Mouse (Mus musculus) T-helper 17 cell (primary cell): ENCODE measurements around the gene Slain2.

Experiments used
- in situ Hi-C, 2 experiments: fragments of 300-600 bp; cut with MboI, MseI; formaldehyde crosslinking; loops; 1 replicate in 1 of 2; 2 replicates in 1 of 2; pipeline ENCODE4 v1.15.1; 2025; ENCODE audit warnings: high pct_unique_total_duplicates in 2 of 2

Gene Slain2

DNA sequence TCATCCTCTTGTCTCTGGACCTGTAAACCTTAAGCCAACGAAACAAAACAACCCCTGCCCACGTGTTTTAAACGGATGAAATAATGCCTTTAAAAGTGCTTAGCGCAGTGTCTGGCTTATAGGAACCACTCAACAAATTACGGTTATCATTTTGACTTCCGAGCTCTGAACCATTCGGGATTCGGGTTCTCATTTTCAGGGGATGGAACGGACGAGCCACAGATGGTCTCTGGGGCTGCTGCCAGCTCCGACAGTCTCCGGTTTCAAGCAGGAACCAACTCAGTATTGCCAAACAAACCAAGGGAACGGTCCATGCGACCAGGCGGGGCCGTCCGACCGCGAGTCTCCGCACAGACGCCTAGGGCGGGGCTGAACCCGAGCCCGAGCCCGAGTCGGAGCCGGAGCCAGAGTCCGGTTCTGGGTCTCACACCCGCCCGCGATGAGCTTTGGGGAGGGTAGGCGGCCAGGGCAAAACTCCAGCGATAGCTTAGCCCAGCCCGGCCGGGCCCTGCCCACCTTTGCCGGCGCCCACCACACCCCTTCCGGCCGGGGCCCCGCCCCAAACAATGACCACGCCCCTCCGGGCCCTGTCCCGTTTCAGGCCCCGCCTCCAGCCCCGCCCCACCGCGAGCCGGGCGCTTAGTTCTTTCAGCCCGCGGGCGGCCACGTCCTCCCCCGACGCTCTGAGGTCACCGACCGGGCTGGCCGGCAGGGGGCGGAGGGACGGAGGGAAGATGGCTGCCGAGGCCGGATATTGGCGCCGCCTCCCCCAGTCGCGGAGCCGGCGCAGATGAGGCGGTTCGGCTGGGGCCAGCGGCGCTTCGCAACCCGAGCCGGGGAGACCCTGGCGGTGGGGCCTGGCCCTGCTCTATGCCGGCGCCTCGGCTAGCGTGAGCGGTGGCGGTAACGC, at the start of gene Slain2:
Gene Slain2 (plus strand): TSS at position 657 of the 910 bp plus-strand sequence.
- in situ Hi-C loops: no loop called here

DNA sequence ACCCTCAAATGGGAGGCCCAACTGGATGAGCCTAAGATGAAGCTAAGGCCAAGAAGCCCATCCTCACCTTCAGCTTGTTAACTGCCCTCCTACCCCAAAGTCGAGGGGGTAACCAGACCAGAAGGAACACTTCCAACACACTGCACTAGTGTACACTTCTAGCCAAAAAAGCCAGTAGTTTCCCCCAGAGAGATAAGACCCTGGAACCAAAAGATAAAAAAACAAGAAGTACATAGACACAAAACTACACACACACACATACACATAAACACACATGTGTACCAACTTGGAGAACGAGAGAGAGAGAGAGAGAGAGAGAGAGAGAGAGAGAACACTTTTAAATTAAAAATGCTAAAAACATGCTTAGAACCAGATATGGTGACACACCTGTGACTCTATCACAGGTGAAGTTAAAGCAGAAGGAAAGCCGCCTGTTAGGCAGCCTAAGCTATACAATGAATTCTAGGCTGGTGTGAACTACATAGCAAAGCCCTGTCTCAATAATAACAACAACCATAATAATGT, 49.4 kb upstream of the Slain2 start:
- in situ Hi-C loops: loop anchor here in 1 of 2 experiments (5.0 kb wide), 1 partner anchor 612 kb away; no protein-coding TSS in a partner anchor

DNA sequence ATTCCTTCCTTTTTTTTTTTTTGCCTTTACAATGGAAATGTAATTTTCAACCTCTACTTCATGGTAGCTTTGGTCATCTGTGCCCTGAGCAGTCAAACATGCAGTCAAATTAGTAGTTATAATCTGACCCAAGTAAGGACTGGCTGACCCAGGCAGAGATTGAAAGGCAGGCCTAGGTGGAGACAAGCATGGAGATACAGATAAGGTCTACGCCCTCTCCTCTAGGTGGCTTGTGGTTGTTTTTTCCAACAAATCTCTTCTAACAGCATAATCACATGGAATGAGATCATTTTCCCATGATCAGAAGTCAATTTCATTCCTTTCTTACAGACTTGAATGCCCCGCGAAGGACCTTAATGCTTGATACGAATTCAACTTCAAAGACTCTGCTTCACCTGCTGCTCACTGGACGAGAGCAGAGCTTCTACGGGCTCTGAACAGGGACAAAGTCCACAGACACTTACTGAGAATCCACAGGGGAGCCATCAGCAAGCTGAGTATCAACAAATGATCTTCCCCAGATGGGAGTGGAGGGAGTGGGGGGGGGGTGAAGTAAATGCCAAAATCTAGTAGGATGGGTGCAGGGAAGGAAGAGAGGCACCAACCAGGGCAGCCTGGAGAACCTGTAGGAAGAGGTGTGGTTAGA, 47.7 kb upstream of the Slain2 start:
- in situ Hi-C loops: loop anchor here in 1 of 2 experiments (5.0 kb wide), 1 partner anchor 614 kb away; no protein-coding TSS in a partner anchor

DNA sequence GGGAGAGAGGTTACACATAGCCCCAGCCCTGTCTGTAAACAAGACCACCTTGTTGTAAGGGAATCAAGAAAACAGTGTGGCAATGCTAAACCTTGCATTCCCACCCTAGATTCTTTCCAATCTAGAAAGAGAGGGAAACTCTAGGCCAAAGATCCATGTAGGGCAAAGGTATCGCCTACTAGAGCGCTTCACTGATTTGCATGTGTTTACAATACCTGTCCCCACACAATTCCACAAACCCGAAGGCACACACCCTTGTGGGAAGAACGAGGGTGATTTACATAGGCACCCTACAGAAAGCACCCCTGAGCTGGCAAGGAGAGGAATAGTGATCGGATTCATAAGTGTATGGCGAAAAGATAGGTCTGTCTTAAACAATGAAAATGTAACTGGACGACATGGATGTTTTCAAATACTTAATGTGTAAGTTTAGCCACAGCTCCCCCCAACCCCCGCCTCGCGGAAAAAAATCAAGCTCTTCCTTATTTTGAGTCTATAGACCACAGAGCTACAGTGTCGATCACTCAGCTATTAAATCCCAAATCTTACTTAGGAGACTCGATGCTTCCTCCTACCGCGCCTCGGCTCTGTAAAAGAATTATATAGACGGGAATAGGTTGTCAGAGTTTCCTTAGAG, 47.0 kb upstream of the Slain2 start:
- in situ Hi-C loops: loop anchor here in 1 of 2 experiments (5.0 kb wide), 1 partner anchor 615 kb away; no protein-coding TSS in a partner anchor

DNA sequence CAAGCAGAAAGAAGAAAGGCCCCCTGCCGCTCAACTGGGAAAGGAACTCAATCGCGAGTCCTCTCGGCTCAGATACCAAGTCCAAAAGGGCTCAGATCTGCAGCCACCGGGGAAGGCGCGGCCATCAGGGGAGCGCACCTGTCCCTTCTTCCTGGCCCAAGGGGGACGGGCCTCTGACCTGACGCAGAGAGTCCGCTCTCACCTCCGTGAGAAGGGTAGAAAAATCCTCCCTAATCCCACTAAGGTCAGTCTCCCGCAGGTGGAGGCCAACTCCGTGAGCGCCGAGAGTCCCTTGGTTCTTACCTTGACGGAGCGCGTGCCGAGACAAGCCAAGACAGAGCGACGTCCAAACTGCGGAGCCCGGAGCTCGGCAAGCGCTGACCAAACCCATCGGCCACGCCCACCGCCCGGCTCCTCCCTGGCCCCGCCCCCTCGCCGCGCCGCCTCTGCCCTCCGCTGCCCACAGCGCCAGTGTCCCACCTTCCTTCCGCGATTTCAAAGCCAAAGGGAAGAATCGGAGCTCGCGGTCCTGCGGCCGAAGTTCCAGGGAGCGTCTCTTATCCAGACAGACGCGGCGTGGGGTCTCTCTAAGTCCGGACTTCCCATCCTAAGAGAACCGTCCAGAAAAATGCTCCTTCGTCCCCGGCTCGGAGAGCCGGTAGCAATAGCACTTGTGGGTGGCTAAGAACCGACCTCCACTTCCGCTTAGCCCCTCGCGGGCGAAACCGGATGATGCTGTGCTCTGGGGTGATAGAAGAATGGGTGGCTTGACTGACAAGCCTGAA, 45.8 kb upstream of the Slain2 start, which contains the start of gene Tec:
Gene Tec (minus strand): TSS at position 393 of the 785 bp plus-strand sequence.
- in situ Hi-C loops: loop anchor here in 1 of 2 experiments (5.0 kb wide), 1 partner anchor 616 kb away; no protein-coding TSS in a partner anchor

DNA sequence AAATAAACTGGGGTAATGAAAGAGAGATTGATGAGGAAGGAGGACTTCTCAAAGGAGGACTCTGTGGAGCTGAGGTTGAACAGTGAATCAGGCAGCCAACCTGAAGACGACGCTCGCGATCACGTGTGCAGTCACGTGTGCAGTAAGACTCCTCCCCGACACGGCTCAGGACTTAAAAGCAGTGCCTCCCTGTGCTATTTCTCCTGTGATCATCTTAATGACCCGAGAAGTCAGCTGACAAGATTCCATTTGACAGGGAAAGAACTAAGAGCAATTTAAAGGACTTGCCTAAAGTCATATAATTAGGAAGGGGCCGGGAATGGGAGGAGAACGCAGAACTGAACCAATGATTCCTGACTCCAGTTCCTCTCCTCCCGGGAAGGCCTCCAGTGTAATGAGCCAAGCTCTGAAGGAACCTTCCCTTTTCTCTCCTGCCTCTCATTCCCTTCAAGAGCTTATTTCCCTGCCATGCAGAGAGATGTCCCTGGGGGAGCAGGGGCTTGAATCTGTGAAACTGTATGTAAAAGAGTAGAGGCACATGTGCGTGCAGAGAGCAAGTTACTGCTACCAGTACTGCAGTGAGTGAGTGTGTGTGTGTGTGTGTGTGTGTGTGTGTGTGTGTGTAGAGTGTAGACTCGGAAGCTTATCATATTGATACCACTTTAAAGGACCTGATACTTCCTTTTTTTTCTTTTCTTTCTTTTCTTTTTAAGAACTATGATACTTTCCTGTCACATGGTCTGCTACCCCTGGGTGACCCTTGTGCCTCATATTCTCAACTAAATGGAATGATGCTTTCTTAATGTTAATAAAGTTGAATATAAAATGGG, 44.1 kb upstream of the Slain2 start:
- in situ Hi-C loops: loop anchor here in 1 of 2 experiments (5.0 kb wide), 1 partner anchor 618 kb away; no protein-coding TSS in a partner anchor

DNA sequence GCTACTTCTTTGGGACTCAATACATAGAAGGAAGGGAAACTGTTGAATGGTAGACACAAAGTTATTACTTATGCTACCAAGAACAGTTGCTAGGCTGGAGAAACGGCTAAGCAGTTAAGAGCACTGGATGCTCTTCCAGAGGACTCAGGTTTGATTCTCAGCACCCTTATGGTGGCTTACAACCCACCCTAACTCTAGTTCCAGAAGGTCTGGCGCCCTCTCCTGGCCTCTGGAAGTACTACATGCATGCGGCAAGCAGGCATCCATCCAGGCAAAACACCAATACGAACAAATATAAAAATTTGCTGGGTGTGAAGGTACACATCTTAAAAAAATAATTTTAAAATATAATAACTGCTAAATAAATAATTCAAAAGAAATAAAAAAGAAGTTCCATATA, 43.0 kb upstream of the Slain2 start:
- in situ Hi-C loops: no loop called here

DNA sequence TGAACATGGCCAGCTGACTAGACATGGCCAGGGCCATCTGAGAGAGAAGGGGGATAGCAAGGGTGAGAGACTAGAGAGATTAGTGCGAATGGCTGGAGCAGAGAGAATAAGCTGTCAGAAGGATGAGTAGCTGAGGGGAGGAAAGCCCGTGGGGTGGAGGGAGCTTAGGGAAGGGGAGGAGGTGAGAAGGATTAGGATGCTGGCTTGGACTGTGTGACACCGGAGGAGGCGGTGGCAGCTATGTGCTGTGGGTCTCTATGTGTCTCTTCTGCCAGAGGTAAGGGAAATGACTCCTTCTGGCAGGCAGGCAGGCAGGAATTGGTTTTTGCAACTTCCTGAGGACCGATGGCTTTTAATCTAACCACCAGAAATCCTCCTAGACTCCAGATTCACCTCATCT, 34.4 kb upstream of the Slain2 start:
- in situ Hi-C loops: no loop called here

DNA sequence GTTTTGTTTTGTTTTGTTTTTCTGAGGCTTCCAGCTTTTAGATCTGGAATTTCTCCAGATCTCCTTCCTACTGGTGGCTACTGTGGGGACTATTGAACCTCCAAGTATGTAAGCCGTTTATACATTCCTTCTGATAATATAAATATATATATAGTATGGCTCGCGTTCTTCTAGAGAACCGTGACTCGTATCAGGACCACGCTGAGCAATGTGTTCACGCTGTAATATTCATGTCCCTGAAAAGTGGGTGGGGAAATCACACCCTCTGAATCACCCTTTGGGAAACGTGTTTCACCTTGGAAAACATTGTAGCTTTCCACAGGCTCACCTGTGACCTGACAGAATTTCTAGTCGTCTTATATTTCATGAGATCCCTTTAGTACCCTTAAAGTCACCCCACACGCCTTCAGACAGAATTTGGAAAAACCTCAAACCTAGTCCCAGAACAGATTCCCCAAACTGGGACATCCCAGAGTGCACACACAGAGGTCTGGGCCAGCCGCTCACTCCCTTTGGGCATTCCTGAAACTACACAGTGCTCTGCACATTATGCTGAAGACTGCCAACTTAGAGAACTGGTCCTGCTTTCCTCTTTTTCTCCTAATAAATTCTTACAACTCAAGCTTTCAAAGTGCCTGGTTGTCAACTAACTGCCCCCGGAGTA, 32.2 kb upstream of the Slain2 start:
- in situ Hi-C loops: no loop called here

DNA sequence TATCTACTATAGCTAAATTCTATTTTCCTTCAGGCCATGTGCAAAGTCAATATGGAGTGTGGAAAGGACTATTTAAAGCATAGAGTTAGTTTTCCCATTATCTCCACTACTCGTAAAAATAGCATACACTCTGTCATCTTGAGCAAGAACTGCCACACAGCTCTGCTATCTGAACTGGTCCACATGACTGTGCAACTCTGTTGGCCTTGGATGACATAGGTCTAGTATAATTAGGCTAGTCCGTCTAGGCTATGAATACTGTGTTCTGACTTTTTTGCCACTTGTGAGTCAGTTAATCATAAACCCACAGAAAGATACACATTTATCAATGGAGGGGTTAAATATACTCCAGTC, 31.7 kb upstream of the Slain2 start:
- in situ Hi-C loops: no loop called here

DNA sequence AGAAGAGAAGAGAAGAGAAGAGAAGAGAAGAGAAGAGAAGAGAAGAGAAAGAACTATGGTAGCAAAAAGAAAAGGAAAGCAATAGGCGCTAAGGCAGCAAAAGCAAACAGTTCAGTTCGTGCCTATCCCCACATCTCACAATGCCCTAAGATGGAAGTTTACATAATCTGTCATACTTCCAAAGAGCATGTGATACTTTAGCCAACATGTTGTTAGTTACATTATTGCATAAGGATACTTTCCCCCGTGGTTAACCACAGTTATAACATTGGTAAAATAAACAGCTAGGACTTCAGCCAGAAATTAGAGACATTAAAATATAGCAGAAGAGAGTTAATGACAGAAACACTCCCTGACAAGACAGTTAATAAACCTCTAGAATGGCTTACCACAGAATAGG, 30.4 kb upstream of the Slain2 start:
- in situ Hi-C loops: no loop called here

DNA sequence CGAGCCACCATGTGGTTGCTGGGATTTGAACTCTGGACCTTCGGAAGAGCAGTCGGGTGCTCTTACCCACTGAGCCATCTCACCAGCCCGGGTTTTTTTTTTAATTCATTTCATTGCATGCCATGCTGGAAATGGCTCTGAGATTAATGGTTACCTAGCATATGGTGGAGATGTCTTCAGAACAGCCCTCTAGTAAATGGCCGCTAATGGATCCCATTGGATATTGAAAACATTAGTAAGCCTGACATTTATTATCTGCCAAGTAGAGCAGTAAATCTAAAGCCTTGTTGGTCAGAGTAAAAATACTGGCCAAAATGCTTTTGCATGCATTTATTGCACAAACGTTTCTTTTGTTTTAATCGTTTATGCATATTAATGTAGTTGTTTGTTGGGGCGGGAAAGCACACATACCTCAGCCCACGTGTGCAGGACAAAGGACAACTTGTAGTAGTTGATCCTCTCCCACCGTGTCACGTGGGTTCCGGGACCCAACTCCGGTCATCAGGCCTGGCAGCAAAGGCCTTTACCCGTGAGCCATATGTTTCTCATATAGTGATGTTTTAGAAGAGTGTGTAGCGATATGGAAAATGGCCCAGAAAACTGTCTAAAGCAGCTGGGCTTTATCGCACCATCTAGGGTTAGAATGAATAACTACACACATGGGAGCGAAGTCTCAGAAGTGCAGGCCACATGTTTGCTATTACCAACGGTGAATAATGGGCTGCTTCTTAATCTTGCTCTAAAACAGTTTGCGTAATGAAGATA, 27.5 kb upstream of the Slain2 start:
- in situ Hi-C loops: loop anchor here in 1 of 2 experiments (5.0 kb wide), 1 partner anchor 81 kb away; no protein-coding TSS in a partner anchor

DNA sequence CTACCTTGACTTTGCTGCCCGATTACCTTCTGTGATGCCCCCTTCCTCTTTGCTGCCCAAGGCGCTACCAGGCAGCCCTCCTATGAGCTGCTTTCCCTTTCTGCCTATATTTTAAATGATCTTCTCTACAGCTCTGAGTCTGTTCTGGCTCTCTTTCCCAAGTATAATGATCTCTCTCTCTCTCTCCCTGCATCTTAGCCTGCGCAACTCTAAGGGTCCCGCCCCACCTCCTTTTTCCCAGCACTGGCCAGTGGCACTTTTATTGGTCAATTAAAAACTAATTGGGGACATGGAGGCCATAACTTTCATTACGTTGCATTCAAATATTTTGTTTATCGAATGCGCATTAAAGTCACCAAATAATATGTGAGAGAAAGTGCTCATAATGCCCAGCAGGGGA, 25.8 kb upstream of the Slain2 start:
- in situ Hi-C loops: loop anchor here in 1 of 2 experiments (5.0 kb wide), 1 partner anchor 79 kb away; no protein-coding TSS in a partner anchor

DNA sequence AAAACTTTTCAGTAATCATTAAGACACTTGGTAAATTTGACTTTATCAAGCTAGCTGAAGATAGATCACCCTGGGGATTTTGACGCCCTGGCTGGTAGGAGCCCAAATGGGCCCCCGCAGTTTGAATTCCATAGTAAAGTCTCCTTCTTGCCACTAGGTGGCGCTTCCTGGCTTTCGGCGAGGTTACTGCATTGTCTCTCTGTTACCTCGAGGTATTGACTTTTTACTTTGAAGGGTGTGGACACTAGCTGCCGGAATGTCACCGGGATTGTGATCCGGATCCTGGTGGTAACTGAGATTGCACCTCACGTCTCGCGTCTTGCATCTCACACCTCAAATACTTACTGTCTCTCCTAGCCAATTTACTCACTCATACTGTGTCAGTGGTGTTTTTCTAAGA, 22.6 kb upstream of the Slain2 start:
- in situ Hi-C loops: no loop called here

DNA sequence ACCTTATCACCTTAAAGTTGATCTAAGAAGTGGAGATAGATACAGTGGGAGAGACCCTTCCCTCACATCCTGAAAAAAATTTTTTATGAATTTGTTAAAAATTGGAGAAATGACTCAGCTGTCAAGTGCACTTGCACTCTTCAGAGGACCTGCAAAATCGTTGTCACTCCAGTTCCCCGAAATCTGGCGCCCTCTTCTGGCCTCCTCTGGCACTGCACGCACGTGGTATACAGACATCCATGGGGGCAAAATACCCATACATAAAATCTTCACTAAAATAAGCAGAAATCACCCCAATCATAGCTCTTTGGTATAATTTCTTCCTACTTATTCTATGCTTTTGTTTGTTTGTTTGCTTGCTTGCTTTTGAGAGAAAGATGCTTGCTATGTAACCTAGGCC, 20.1 kb upstream of the Slain2 start:
- in situ Hi-C loops: no loop called here

DNA sequence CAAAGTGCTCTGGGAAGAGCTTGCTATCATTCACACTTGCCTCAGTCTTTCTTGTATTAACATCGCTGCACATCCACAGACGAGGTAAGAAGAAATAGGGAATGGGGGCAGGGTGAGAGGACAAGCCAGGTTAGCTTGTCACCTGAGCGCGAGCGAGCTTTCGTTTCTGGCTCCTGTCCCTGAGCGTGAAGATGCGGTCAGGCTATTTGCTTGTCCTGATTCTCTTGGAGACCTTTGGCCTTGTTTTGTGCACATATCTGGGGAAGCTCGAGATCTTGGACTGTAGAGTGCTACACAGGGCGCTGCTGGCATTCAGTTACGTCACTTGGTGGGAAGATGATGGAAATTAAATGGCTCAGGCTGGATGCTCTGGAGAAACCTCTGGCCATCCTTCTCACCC, 18.8 kb upstream of the Slain2 start:
- in situ Hi-C loops: no loop called here

DNA sequence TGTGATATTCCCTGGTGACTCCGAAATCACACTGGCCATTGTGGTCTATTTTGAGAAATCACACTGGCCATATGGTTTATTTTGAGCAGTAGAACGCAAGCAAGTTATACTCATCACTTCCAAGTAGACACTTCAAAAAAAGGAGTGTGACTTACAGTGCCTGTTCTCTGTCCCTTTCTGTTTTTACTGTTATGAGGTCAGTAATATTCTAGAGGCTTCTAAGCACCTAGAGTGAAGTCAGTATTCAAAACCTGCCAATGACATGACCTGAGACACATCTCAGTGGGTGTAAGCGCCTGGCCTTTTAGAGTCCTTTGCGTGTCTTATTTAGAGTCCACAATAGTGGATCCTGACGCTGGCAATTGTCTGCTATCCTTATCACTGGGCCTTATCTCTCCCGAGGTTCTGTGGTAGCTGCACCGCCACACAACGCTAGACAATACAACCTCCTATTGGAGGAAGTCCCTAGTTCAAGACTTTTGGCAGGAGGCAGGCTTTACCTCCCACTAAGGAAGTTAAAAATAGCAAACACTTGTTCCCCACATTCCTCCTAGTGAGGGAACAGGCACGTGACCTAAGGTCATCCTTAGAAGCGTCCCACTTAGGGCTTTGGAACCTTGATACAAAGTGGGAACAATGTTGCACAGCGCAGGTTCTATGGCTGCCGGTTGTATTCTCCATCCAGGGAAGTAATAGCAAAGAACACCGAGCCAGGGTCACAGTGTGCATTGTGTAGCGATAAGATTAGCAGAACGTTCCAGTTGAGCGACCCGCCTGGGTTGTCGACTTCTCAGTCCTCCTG, 17.4 kb upstream of the Slain2 start:
- in situ Hi-C loops: no loop called here

DNA sequence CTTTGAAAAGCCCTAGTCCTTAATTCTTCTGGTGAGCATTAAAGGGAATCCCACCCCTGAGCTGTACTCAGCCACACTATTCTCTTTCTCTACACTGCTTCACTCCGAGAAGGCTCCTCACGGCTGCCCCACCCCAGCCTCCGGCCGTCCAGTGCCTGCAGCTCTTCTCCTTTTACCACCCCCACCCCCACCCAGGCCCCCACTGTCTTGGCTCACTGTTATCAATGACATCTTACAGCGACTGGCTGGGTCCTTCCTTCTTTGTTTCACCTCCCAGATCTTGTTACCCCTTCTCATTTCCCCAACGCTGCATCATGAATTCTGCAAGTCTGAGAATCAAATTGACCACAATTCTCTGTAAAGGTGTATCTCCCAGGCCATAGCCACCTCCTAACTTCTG, 16.1 kb upstream of the Slain2 start:
- in situ Hi-C loops: no loop called here
